Mouse (Mus musculus): ENCODE results near the gene Ern1.

DNA sequence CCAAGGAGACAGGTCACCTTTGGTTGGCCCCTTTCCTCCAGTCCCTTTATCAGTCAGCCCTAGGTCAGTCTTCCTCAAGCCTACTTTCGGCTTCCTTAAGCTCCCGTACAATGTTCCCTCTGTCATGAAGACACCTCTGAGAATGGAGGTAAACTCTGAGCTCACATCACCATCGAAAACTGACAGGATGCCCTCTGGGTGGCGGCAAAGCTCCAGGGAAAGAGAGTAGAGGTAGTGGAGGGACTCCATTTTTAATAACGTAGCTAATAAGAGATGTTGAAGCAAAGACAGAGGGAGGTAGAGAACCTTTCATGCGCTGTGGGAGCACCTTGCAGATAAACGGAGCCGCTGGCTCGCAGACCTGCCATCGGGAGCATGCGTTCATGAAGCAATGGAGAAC, 106.6 kb downstream of the Ern1 start:
- TF ChIP-seq CTCF (IDR thresholded peaks at IDR 0.05; ENCODE audit: borderline replicate concordance, extremely low read depth, insufficient read depth, insufficient read length), result peak; percentile 5; the same call in 1 of the 2 replicates
- no peak for TF ChIP-seq POLR2A (IDR thresholded peaks at IDR 0.05; ENCODE audit: borderline replicate concordance, extremely low read depth, insufficient read depth, insufficient read length, poor library complexity, severe bottlenecking)
